Mouse (Mus musculus): ENCODE data around the gene Sertad4.

Gene Sertad4

DNA sequence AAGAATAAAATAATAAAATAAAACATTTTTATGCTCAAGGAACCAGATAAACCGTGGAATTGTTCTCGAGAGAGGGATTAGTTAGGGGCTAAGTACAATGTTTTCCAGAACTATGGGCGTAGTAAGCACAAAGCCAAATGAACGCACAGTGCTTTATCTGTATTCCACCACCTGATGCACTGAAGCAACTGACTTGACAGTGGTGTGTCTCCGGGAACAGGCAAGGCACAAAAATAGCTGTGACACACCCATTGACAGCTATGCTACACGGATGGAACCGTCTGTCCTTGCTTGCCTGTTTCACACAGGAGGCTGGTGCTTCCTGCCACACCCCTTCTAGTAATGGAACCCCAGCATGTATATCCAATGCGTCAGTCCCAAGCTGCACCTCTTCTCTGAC, 55.2 kb downstream of the Sertad4 start:
- DNase-seq, result peak; percentile 49

DNA sequence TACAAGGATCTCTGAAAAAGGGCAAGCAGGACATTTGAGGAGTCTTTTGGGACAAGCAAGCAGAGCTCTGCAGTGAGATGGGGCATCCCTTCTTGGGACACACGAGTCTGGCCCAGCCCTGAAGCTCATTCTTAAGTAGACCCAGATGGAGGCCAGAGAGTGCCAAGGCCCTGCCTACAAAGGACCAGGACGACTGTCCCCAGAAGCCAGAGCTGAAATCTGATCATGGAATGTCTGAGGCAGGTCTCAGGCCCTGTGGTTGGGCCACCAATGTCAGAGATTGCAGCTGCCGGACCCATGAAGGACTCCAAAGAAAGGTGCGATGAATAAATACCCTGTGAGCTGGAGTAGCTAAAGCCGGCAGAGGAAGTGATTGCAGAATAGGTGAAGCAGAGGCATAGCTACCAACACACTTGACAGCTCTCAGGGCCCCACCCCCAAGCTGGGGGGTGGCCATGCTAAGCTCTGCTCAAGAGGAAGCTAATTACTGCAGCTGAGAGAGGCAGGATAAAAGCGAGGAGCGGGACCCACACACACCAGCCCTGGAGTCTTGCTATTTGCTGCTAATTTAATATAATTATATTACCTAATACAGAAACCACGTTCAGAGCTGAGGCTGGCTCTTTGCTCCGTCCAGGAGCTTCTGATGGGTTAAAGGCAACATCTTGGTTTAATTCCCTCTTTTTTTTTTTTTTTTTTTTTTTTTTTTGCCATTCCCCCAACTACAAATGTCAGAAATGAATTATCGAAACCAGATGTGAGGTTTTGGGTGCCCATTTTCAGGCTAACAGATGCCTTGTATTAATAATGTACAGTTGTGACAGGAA, 56.2 kb downstream of the Sertad4 start:
- peak; percentile 22 for DNase-seq

DNA sequence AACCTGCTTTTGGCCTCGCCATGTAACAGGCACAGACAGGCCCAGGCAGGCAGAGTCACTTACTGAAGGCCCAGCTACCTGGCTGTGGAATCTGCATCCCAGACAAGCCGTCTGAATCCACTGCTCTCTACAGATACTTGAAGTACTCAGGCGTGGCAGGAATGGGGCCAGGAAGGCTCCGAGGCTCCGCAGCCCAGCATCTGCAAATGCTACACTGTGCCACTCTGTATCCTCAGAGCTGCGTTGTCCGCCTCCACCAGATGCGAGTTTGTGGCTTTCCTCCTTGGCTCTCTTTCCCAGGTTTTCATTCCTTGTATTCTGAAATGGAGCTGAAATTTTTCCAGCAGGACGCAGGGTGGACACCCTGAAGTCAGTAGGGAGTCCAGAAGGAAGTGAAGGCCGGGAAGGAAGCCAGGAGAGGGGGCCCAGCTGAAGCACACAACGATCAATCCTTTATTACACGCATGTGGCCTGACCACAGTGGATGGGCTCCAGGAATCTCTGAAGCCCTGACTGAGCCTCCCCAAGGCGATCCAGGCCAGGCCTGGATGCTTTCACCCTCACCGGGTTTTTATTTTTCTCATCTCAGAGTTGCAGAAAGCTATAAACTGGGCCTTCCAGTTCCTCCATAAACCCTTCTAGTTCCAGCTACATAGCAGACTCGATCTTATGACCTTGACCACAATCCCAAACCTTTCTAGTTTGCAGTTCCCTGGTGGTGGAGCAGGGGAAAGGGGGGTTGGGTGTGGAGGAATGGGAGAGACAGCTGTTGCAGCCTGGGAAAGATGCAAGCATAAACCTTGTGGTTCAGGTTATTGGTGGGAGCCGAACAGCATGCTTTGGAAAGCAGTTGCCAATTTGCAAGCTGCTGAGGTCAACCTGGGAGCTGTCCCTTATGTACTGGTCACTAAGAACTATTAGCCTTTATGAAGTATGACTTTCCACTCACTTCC, 57.1 kb downstream of the Sertad4 start:
- DNase-seq, result peak; percentile 21

DNA sequence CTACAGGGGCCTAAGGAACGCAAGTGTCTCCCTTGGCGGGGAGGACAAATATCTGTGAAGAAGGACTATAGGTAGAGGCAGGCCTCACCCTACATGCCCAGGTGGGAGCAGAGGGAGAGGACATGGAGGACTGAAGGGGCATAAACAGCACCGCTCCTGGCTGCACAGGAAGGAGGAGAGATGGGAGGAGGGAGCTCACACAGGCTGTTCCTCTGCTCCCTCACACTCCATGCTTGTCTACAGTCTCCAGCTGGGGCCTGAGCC, 58.6 kb downstream of the Sertad4 start:
- no peak for DNase-seq

DNA sequence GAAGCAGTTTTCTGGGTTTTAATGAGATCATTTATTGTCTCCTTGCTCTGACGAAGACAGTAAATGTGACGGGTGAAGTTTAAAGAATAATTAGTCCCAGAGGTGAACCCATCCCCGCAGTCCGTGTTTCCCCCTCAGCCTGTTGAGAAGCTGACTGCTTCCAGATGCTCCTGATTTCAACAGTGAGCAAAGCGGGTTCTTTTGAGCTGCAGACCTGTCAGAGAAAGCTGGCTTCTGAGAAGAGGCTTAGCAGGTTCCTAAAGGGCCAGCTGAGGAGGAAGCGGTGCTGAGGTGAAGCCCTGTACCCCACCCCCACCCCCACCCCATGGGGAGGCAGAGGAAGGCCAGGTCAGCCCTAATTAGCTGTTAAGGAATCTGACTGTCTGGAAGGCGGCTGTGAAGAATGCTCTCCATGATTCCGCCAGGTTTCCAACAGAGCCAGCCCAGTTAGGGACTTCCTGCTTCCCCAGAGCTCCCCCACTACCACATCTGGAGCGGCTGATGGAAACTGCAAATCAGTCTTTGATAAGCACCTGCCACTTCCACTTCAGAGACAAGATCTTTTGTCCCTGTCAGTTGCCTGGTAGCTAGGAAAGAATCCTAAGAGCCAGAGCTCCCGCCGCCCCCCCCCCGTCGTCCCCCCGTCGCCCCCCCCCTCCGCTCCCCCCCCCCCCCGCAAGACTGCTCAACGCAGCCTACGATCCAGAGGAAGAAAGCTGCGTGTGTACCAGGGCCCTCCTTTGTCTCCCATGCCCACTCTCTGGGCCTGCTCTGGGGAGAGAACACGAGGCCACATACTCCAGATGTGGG, 59.1 kb downstream of the Sertad4 start:
- DNase-seq, result peak; percentile 32

DNA sequence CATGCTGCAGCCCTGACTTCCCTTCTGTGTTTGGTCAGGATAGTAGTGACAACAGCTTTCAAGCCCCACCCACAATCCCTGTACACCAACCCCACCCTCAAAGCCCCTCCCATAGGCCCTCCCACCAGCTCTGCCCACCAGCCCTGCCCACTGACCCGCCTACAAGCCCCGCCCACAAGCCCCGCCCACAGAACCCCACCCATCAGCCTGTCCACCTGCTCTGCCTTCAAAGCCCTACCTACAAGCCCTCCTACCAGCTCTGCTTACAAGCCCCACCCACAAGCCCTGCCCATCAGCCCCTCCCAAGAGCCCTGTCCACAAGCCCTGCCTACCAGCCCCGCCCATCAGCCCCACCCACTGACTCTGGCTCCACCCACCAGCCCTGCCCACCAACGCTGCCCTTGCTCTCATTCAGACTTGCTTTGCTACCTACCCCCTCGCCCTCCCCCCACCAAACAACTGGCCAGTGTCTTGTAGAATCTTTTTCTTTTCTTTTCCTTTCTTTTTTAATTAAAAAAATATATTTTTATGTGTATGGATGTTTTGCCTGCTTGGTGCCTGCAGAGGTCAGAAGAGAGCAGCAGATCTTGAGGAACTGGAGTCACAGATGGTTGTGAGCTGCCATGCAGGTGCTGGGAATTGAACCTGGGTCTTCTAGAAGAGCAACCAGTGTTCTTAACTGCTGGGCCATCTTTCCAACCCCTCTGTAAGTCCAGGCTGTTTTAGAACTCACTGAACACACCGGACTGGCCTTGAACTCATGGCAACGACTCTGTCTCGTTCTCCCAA, 60.4 kb downstream of the Sertad4 start:
- DNase-seq, result peak; percentile 72

Measured in liver (tissue).